Mouse (Mus musculus): ENCODE data around the gene Htr6. TPM values are rescaled to one million over a fixed set of nuclear protein-coding genes. Genes with fewer than 3 reads are reported as not detected.
A peak's percentile ranks its signal among the peaks of the same experiment; 100 is the strongest.

Htr6 gene
- polyA plus RNA-seq, 1 experiment from 2014 or later = not detected

DNA sequence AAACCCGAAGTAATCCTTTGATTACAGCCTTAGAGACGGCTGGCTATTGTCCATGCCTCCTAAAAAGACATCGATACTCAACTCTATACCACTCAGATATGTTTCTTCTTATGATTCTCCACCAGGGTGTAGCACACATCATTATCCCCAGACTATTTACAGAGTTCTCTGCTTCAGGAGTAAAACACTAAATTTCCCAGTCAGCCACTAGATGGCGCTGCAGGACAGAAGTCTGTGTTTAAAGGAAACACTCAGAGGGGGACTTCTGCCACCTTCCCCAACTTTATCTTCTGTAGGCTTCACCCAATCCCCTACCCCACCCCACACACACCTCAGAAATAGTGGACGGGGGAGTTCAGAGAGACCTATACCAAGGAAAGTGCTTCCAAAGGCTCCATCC is 10.7 kb upstream of the Htr6 start:
- H3K36me3 ChIP-seq = no peaks in the 10 kb centered on the region
- no peak overlapping the region for H3K27ac ChIP-seq
- H3K27me3 ChIP-seq (replicated peaks) = 0 out of 2 replicates have a peak, but pooled peaks cover 3% of the 10 kb centered on the region
- ATAC-seq (ENCODE audit: insufficient read depth, low FRiP score, low read depth) = peak; percentile 11; the same call in 1 of the 2 replicates
- no peaks in the 10 kb centered on the region for H3K9me3 ChIP-seq
- H3K4me1 ChIP-seq = peaks cover 25% of the 10 kb centered on the region
- H3K4me2 ChIP-seq = no peak overlapping the region
- 14% methylated on average over 5 of the region's 5 CpGs for WGBS
- no peak overlapping the region for H3K9ac ChIP-seq
- H3K4me3 ChIP-seq (replicated peaks) = no peak overlapping the region

DNA sequence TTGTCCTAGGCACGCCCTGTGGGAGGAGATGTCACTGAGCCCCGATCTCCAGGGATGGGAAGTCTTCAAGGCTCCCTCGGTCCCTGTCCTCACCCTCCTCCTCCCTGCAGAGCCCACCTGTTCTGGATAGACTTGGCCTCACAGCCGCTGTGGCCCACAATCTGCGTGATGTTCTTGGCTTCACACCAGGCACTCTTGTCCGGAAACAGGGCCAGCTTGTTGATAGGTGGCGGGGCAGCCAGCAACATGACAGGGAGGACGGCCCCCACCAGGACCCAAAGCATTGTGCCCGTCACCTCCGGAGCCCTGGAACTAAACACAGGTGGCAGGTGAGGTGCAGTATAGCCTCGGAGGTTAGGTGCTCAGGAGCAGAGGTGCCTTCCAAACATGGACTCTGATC is 10.0 kb upstream of the Htr6 start:
- H3K4me1 ChIP-seq = peaks cover 18% of the 10 kb centered on the region
- no peaks in the 10 kb centered on the region for H3K9me3 ChIP-seq
- no peak overlapping the region for H3K4me3 ChIP-seq (replicated peaks)
- WGBS = 69% methylated on average over 11 of the region's 11 CpGs
- H3K9ac ChIP-seq = no peak overlapping the region
- H3K36me3 ChIP-seq = no peaks in the 10 kb centered on the region
- no peaks in the 10 kb centered on the region for H3K27me3 ChIP-seq (replicated peaks)
- no peak overlapping the region for H3K4me2 ChIP-seq
- no peak for ATAC-seq (ENCODE audit: insufficient read depth, low FRiP score, low read depth)
- no peak overlapping the region for H3K27ac ChIP-seq

DNA sequence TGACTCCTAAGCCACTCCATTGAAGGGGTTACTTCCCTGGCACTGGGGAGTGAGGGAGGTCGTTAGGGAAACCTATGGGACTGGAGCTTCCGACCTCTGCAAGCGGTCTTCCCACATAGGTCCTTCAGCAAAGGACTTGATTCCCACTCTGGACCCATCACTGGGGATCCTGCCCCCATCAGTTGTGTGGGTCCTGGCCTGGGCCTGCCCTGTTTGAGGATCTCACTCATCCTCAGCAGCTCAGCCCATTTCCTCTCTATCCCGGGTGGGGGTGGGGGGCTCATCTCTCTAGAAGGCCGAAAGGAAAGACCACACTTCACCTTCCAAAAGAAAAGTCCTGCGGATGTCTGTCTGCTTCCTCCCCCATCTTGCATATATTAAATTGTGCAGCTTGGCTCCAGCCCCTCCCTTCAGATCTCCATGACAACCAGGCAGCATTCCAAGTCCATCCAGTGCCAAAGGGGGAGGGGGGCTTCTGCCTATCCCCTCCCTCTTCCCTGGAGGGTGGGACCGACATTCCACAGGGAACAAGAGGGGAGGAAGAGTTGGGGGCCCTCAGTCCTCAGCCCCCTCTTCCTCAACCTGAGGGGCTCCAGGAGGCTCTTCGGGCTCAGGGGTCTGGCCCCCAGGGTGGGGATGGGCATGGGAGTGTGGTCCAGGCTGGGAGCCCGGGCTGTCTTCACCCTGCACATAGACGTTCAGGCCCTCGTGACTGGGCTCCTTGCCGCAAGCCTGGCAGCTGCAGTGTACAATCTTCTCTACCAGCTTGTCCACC is 7.6 kb upstream of the Htr6 start:
- 28% methylated on average over 12 of the region's 12 CpGs for WGBS
- Histone ChIP-seq H3K9me3 (no peaks in the 10 kb centered on the region), H3K4me2 (peak overlapping the region; percentile 33), H3K27me3 (replicated peaks) (no peaks in the 10 kb centered on the region), H3K27ac (no peak overlapping the region), H3K4me1 (peaks cover 7% of the 10 kb centered on the region; the same call in 1 of the 2 replicates), H3K36me3 (no peaks in the 10 kb centered on the region), H3K9ac (no peak overlapping the region), H3K4me3 (replicated peaks) (no peak overlapping the region)
- ATAC-seq (ENCODE audit: insufficient read depth, low FRiP score, low read depth) = peak; percentile 25; the same call in 1 of the 2 replicates

DNA sequence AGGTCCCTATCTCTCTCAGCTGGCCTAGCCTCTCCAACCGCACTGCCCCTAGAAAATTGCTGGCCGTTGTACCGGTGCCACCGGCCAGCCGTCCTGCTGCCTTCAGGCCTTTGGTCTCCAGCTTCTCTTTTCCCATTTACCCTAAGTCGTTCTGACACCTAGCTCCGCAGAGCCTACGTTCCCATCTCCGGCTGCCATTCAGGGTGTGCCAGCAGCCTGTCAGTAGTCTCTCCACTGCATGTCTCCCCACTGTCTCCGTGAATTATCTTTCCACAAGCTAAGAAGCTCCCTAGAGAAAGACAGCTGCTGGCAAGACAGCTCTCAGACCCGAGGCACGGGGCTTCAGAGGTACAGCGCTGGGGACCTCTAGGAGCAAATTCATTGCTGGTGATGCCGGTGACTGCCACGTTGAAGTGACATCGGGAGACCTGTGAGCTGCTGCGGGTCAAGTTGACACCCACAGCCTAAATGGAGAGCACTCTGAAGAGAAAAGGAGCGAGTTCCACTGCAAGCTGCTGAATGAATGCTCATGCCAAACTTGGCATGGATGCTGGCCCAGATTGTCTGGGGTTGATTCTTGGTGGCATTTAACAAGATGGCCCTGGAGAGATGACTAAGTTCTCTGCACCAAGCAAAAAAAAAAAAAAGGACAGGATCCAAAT is 6.0 kb upstream of the Htr6 start:
- no peak overlapping the region for H3K27ac ChIP-seq
- H3K4me3 ChIP-seq (replicated peaks) = no peak overlapping the region
- peaks cover 7% of the 10 kb centered on the region; the same call in 1 of the 2 replicates for H3K4me1 ChIP-seq
- H3K4me2 ChIP-seq = no peak overlapping the region
- H3K9ac ChIP-seq = no peak overlapping the region
- no peaks in the 10 kb centered on the region for H3K9me3 ChIP-seq
- no peaks in the 10 kb centered on the region for H3K36me3 ChIP-seq
- ATAC-seq (ENCODE audit: insufficient read depth, low FRiP score, low read depth) = no peak
- 76% methylated on average over 18 of the region's 18 CpGs for WGBS
- peaks cover 5% of the 10 kb centered on the region for H3K27me3 ChIP-seq (replicated peaks)

DNA sequence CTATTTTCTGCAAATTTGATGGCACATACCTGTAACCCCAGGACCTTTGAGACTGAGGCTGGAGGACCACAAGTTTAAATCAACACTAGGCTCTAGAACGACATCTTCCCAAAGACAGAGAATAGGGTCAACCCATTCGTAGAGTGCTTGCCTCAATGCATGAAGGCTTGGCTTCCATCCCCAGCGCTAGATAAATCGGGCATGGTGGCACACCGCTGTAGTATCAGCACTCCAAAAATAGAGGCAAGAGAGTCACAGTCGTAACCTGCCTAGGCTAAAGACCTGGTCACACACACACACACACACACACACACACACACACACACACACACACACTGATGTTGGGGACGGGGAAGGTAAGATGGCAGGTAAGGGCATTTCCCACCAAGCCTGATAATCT is 4.9 kb upstream of the Htr6 start:
- H3K4me2 ChIP-seq = no peak overlapping the region
- peaks cover 11% of the 10 kb centered on the region; the same call in 1 of the 2 replicates for H3K4me1 ChIP-seq
- H3K9me3 ChIP-seq = no peaks in the 10 kb centered on the region
- peaks cover 17% of the 10 kb centered on the region for H3K27me3 ChIP-seq (replicated peaks)
- 91% methylated on average over 7 of the region's 7 CpGs for WGBS
- no peak for ATAC-seq (ENCODE audit: insufficient read depth, low FRiP score, low read depth)
- no peak overlapping the region for H3K4me3 ChIP-seq (replicated peaks)
- H3K9ac ChIP-seq = no peak overlapping the region
- H3K27ac ChIP-seq = no peak overlapping the region
- no peaks in the 10 kb centered on the region for H3K36me3 ChIP-seq

DNA sequence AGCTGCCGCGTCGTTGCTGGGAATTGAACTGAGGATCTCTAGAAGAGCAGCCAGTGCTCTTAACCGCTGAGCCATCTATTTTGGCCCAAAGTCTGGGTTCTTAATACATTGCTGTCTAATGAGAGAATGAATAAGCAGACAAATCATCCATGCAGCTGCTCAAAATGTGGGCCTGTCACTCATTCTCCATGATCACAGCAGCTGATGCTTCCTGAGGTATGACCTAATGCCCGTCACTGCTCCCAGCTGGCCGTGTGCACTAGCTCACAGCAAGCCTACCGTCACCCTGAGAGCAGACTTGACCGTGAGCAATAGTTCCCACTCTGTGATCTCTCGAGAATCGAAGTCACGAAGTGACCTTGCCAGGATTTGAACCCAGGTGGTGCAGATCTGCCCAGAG is 4.1 kb upstream of the Htr6 start:
- Histone ChIP-seq H3K27ac (no peak overlapping the region), H3K36me3 (no peaks in the 10 kb centered on the region), H3K9me3 (no peaks in the 10 kb centered on the region), H3K4me1 (peaks cover 19% of the 10 kb centered on the region), H3K4me2 (no peak overlapping the region), H3K9ac (no peak overlapping the region), H3K27me3 (replicated peaks) (peaks cover 25% of the 10 kb centered on the region), H3K4me3 (replicated peaks) (no peak overlapping the region)
- WGBS = 79% methylated on average over 11 of the region's 11 CpGs
- no peak for ATAC-seq (ENCODE audit: insufficient read depth, low FRiP score, low read depth)

DNA sequence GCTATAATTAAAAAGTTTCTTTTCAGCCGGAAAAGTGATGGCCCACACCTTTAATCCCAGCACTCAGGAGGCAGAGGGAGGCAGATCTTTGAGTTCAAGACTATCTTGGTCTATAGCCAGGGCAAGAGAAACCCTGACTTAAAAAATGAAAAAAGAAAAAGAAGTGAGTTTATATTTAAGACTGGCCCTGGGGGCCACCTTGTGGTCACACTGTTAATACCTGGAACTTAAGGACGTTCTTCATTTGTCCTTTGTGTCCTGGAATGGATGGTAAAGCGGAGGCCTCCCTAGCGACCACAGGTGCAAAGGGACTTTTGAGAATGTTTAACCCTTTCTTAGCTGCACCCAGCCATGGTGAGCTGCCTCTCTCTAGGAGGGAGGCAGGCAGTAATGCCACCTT is 3.4 kb upstream of the Htr6 start:
- Histone ChIP-seq H3K27me3 (replicated peaks) (peaks cover 32% of the 10 kb centered on the region), H3K36me3 (no peaks in the 10 kb centered on the region), H3K27ac (no peak overlapping the region), H3K4me1 (peaks cover 23% of the 10 kb centered on the region), H3K4me3 (replicated peaks) (no peak overlapping the region), H3K9me3 (no peaks in the 10 kb centered on the region), H3K9ac (no peak overlapping the region), H3K4me2 (no peak overlapping the region)
- no peak for ATAC-seq (ENCODE audit: insufficient read depth, low FRiP score, low read depth)
- 17% methylated on average over 4 of the region's 4 CpGs for WGBS

DNA sequence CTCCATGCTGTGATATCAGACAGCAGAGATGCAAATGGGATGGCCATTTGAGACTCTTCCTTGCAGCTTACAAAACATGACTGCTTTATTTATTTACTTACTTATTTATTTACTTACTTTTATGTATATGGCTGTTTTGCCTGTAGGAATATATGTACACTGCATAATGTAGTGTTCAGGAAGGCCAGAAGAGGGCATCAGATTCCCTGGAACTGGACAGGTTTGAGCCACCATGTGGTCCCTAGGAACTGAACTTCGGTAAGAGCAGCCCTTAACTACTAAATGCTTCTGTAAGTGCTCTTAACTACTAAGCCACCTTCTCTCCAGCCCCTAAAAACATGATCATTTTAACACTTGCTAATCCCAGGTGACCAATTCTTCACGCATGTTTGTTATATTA is 2.9 kb upstream of the Htr6 start:
- no peak for ATAC-seq (ENCODE audit: insufficient read depth, low FRiP score, low read depth)
- Histone ChIP-seq H3K4me2 (no peak overlapping the region), H3K9me3 (no peaks in the 10 kb centered on the region), H3K4me3 (replicated peaks) (no peak overlapping the region), H3K36me3 (no peaks in the 10 kb centered on the region), H3K4me1 (peaks cover 20% of the 10 kb centered on the region), H3K27me3 (replicated peaks) (peaks cover 36% of the 10 kb centered on the region), H3K9ac (no peak overlapping the region), H3K27ac (no peak overlapping the region)
- WGBS = 38% methylated on average over 2 of the region's 2 CpGs

DNA sequence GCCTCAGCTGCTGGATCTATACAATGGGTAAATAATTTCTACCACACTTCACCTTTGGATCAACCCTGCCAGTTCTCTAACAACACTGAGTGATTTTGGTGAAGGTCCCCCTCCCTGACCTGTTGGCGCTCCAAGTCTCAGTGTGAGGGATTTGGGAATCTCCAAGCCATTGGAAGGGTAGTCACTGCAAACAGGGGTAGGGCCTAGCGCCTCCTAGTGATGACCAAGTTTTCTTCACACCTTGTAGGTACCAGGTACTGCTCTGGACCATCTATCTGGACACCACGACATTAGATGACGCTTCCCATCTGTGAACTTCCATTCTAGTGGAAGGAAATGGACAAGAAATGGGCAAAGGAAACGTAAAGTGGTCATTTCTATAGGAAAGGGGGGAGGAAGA is 545 bp upstream of the Htr6 start:
- WGBS = 20% methylated on average over 5 of the region's 5 CpGs
- Histone ChIP-seq H3K27me3 (replicated peaks) (peaks cover 50% of the 10 kb centered on the region), H3K4me3 (replicated peaks) (peak overlapping the region; percentile 52), H3K4me2 (peak overlapping the region; percentile 95), H3K9me3 (no peaks in the 10 kb centered on the region), H3K4me1 (peaks cover 17% of the 10 kb centered on the region), H3K9ac (no peak overlapping the region), H3K27ac (no peak overlapping the region), H3K36me3 (no peaks in the 10 kb centered on the region)
- no peak for ATAC-seq (ENCODE audit: insufficient read depth, low FRiP score, low read depth)

DNA sequence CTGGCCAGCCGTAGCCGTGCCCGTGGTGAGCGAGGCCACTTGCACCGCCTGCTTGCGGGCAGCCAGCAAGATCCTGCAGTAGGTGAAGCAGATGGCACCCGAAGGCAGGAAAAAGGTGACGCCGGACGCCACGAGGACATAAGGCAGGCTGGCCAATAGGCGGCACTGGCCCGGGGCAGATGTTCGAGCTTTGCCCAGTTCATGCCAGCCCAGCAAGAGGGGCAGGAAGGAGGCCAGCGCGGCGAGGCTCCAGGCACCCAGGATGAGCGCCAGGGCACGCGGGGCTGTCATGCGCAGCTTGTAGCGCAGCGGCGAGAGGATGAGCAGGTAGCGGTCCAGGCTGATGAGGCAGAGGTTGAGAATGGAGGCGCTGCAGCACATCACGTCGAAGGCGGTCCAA is 1.3 kb downstream of the Htr6 start:
- Histone ChIP-seq H3K36me3 (no peaks in the 10 kb centered on the region), H3K9me3 (no peaks in the 10 kb centered on the region), H3K4me3 (replicated peaks) (peak overlapping the region; percentile 52), H3K27me3 (replicated peaks) (peaks cover 50% of the 10 kb centered on the region), H3K27ac (no peak overlapping the region), H3K9ac (no peak overlapping the region), H3K4me1 (peaks cover 17% of the 10 kb centered on the region), H3K4me2 (peak overlapping the region; percentile 95)
- ATAC-seq (ENCODE audit: insufficient read depth, low FRiP score, low read depth) = no peak
- 19% methylated on average over 29 of the region's 29 CpGs for WGBS

DNA sequence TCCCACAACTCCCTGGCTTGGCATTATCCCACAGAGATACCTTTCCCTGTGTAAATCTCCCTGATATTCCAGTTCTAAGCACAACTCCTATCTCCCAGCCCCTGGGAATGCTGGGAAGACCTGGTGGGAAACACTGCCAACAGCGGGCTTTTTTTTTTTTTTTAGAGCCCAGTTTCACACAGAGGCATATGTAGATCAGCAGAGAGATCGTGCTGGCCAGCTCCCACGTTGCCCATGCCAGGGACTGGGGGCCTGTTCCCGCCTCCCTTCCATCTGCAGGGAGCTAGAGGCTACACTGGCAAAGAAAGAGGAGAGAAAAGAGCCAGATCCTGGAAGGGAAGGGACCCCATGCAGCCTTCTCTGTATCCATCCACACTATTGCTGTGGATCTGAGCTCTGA is 7.1 kb downstream of the Htr6 start:
- no peak overlapping the region for H3K27ac ChIP-seq
- H3K9me3 ChIP-seq = no peaks in the 10 kb centered on the region
- no peaks in the 10 kb centered on the region for H3K36me3 ChIP-seq
- H3K4me2 ChIP-seq = no peak overlapping the region
- WGBS = 22% methylated on average over 4 of the region's 4 CpGs
- no peak overlapping the region for H3K9ac ChIP-seq
- H3K4me3 ChIP-seq (replicated peaks) = no peak overlapping the region
- peaks cover 14% of the 10 kb centered on the region for H3K27me3 ChIP-seq (replicated peaks)
- ATAC-seq (ENCODE audit: insufficient read depth, low FRiP score, low read depth) = no peak
- no peaks in the 10 kb centered on the region for H3K4me1 ChIP-seq

DNA sequence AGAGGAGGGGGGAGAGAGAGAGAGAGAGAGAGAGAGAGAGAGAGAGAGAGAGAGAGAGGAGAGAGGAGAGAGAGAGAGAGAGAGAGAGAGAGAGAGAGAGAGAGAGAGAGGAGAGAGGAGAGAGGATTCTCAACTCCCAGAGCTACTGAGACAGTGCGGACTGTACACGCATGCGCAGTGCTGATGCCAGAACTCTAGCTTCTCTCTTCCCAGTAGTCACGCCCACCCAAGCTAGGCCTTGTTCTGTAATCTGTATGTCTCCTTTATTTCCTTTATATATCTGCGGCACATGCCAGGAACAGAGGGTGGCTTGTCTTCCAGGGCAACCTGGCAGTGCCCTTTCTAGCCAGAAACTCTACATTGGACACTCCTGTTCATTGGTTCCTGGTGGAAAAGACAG is 10.5 kb downstream of the Htr6 start:
- Histone ChIP-seq H3K4me1 (no peaks in the 10 kb centered on the region), H3K36me3 (no peaks in the 10 kb centered on the region), H3K27me3 (replicated peaks) (no peaks in the 10 kb centered on the region), H3K9ac (no peak overlapping the region), H3K27ac (no peak overlapping the region), H3K9me3 (no peaks in the 10 kb centered on the region), H3K4me2 (no peak overlapping the region), H3K4me3 (replicated peaks) (no peak overlapping the region)
- no peak for ATAC-seq (ENCODE audit: insufficient read depth, low FRiP score, low read depth)
- WGBS = 91% methylated on average over 5 of the region's 5 CpGs
